Mouse (Mus musculus): ENCODE data around the gene Zfp689. TPM values are rescaled to one million over a fixed set of nuclear protein-coding genes. Genes with fewer than 3 reads are reported as not detected.
A peak's percentile ranks its signal among the peaks of the same experiment; 100 is the strongest.

Zfp689 gene
- total and polyA plus RNA-seq, 2 experiments from 2014 or later, result 7.7 to 8.0 TPM

GRCm38 (mm10) chr7:127485416-127485815, 36.5 kb upstream of the Zfp689 start:
- Histone ChIP-seq H3K27ac (ENCODE audit: low read depth, low read length) (no peak overlapping the region), H3K9me3 (ENCODE audit: low read length) (no peaks in the 10 kb centered on the region), H3K4me3 (ENCODE audit: low read depth, low read length) (no peak overlapping the region), H3K27me3 (ENCODE audit: insufficient read depth, low read length) (no peaks in the 10 kb centered on the region), H3K4me2 (ENCODE audit: low read depth, low read length, poor library complexity, severe bottlenecking) (no peak overlapping the region), H3K36me3 (ENCODE audit: insufficient read depth, low read length) (peaks cover 58% of the 10 kb centered on the region), H3K9ac (replicated peaks; ENCODE audit: low read length, poor library complexity, severe bottlenecking) (no peak overlapping the region), H3K4me1 (ENCODE audit: insufficient read depth, low read length) (peaks cover 2% of the 10 kb centered on the region; the same call in 1 of the 2 replicates)
- DNase-seq (ENCODE audit: low spot score) (no peak), ATAC-seq (ENCODE audit: low FRiP score) (no peak)
- WGBS, result 66% methylated on average over 5 of the region's 5 CpGs
- TF ChIP-seq CTCF (IDR thresholded peaks at IDR 0.05), result no peak

- Histone ChIP-seq H3K4me1 (ENCODE audit: insufficient read depth, low read length) (peaks cover 9% of the 10 kb centered on the region; the same call in 1 of the 2 replicates), H3K9me3 (ENCODE audit: low read length) (no peaks in the 10 kb centered on the region), H3K4me3 (ENCODE audit: low read depth, low read length) (peak overlapping the region; percentile 86), H3K36me3 (ENCODE audit: insufficient read depth, low read length) (peaks cover 41% of the 10 kb centered on the region), H3K27ac (ENCODE audit: low read depth, low read length) (0 out of 2 replicates have a peak overlapping the region, but pooled peaks have one; percentile 84), H3K27me3 (ENCODE audit: insufficient read depth, low read length) (no peaks in the 10 kb centered on the region), H3K4me2 (ENCODE audit: low read depth, low read length, poor library complexity, severe bottlenecking) (peak overlapping the region; percentile 98), H3K9ac (replicated peaks; ENCODE audit: low read length, poor library complexity, severe bottlenecking) (peak overlapping the region; percentile 98)
- no peak for TF ChIP-seq CTCF (IDR thresholded peaks at IDR 0.05)
- DNase-seq (ENCODE audit: low spot score) (no peak), ATAC-seq (ENCODE audit: low FRiP score) (no peak)
- 69% methylated on average over 2 of the region's 2 CpGs for WGBS
These were observed 31.4 kb upstream of the Zfp689 start for GRCm38 (mm10) chr7:127480321-127480720.

GRCm38 (mm10) chr7:127479318-127480225, 30.6 kb upstream of the Zfp689 start:
- peak overlapping the region; percentile 84 for H3K27ac ChIP-seq (ENCODE audit: low read depth, low read length)
- H3K4me3 ChIP-seq (ENCODE audit: low read depth, low read length), result peak overlapping the region; percentile 86
- peak overlapping the region; percentile 98 for H3K4me2 ChIP-seq (ENCODE audit: low read depth, low read length, poor library complexity, severe bottlenecking)
- no peak for ATAC-seq (ENCODE audit: low FRiP score)
- no peaks in the 10 kb centered on the region for H3K9me3 ChIP-seq (ENCODE audit: low read length)
- peaks cover 41% of the 10 kb centered on the region for H3K36me3 ChIP-seq (ENCODE audit: insufficient read depth, low read length)
- DNase-seq (ENCODE audit: low spot score), result no peak
- H3K4me1 ChIP-seq (ENCODE audit: insufficient read depth, low read length), result peaks cover 9% of the 10 kb centered on the region; the same call in 1 of the 2 replicates
- peak overlapping the region; percentile 98 for H3K9ac ChIP-seq (replicated peaks; ENCODE audit: low read length, poor library complexity, severe bottlenecking)
- no peaks in the 10 kb centered on the region for H3K27me3 ChIP-seq (ENCODE audit: insufficient read depth, low read length)
- WGBS, result 3% methylated on average over 47 of the region's 48 CpGs
- no peak for TF ChIP-seq CTCF (IDR thresholded peaks at IDR 0.05)

- H3K4me3 ChIP-seq (ENCODE audit: low read depth, low read length), result peak within 1 kb of the TSS; percentile 86
- no peak for TF ChIP-seq CTCF (IDR thresholded peaks at IDR 0.05)
- H3K27ac ChIP-seq (ENCODE audit: low read depth, low read length), result peak within 1 kb of the TSS; percentile 84
- no peaks in the 10 kb centered on the region for H3K9me3 ChIP-seq (ENCODE audit: low read length)
- H3K4me1 ChIP-seq (ENCODE audit: insufficient read depth, low read length), result peaks cover 9% of the 10 kb centered on the region; the same call in 1 of the 2 replicates
- H3K9ac ChIP-seq (replicated peaks; ENCODE audit: low read length, poor library complexity, severe bottlenecking), result peak within 1 kb of the TSS; percentile 98
- ATAC-seq (ENCODE audit: low FRiP score) (peak; percentile 82), DNase-seq (ENCODE audit: low spot score) (peak; percentile 99)
- H3K4me2 ChIP-seq (ENCODE audit: low read depth, low read length, poor library complexity, severe bottlenecking), result peak within 1 kb of the TSS; percentile 98
- H3K27me3 ChIP-seq (ENCODE audit: insufficient read depth, low read length), result no peaks in the 10 kb centered on the region
- peaks cover 42% of the 10 kb centered on the region for H3K36me3 ChIP-seq (ENCODE audit: insufficient read depth, low read length)
- under 1% methylated on average over 46 of the region's 62 CpGs for WGBS
These were observed 29.8 kb upstream of the Zfp689 start, which contains the start of gene Fbrs for GRCm38 (mm10) chr7:127478635-127479317. TSS of gene Fbrs (plus strand) at chr7:127479199.

- ATAC-seq (ENCODE audit: low FRiP score), result peak; percentile 93
- under 1% methylated on average over 50 of the region's 50 CpGs for WGBS
- peak overlapping the region; percentile 86 for H3K4me3 ChIP-seq (ENCODE audit: low read depth, low read length)
- H3K27me3 ChIP-seq (ENCODE audit: insufficient read depth, low read length), result no peaks in the 10 kb centered on the region
- DNase-seq (ENCODE audit: low spot score), result peak; percentile 100
- H3K36me3 ChIP-seq (ENCODE audit: insufficient read depth, low read length), result peaks cover 41% of the 10 kb centered on the region
- H3K9me3 ChIP-seq (ENCODE audit: low read length), result no peaks in the 10 kb centered on the region
- peak overlapping the region; percentile 84 for H3K27ac ChIP-seq (ENCODE audit: low read depth, low read length)
- peaks cover 9% of the 10 kb centered on the region; the same call in 1 of the 2 replicates for H3K4me1 ChIP-seq (ENCODE audit: insufficient read depth, low read length)
- peak overlapping the region; percentile 98 for H3K9ac ChIP-seq (replicated peaks; ENCODE audit: low read length, poor library complexity, severe bottlenecking)
- H3K4me2 ChIP-seq (ENCODE audit: low read depth, low read length, poor library complexity, severe bottlenecking), result peak overlapping the region; percentile 98
- TF ChIP-seq CTCF (IDR thresholded peaks at IDR 0.05), result peak; percentile 53
These were observed 29.0 kb upstream of the Zfp689 start for GRCm38 (mm10) chr7:127477687-127478634.
